Mouse (Mus musculus): ENCODE data around the gene Brinp1.

The Brinp1 gene

GRCm38 (mm10) chr4:68954322-68954901 is at the start of gene Brinp1:
Brinp1 (minus strand) TSS chr4:68954397.
- peak; percentile 67 for DNase-seq

- no peak for DNase-seq
Measured at GRCm38 (mm10) chr4:68957265-68957664, 3.1 kb upstream of the Brinp1 start.

- DNase-seq, result peak; percentile 66
Measured at GRCm38 (mm10) chr4:68955621-68956020, 1.4 kb upstream of the Brinp1 start.

- no peak for DNase-seq
Measured at GRCm38 (mm10) chr4:68953667-68954321, 403 bp downstream of the Brinp1 start.

- no peak for DNase-seq
Measured at GRCm38 (mm10) chr4:68953131-68953551, 1.1 kb downstream of the Brinp1 start.

GRCm38 (mm10) chr4:68950556-68950955 is 3.6 kb downstream of the Brinp1 start:
- peak; percentile 23 for DNase-seq

- no peak for DNase-seq
Measured at GRCm38 (mm10) chr4:68942938-68943337, 11.3 kb downstream of the Brinp1 start.

- no peak for DNase-seq
Measured at GRCm38 (mm10) chr4:68930022-68930421, 24.2 kb downstream of the Brinp1 start.

GRCm38 (mm10) chr4:68926091-68926490 is 28.1 kb downstream of the Brinp1 start:
- DNase-seq, result no peak

GRCm38 (mm10) chr4:68922944-68923343 is 31.3 kb downstream of the Brinp1 start:
- no peak for DNase-seq

- DNase-seq, result no peak
Measured at GRCm38 (mm10) chr4:68922504-68922903, 31.7 kb downstream of the Brinp1 start.

GRCm38 (mm10) chr4:68920127-68920526 is 34.1 kb downstream of the Brinp1 start:
- DNase-seq, result peak; percentile 6

GRCm38 (mm10) chr4:68910942-68911341 is 43.3 kb downstream of the Brinp1 start:
- DNase-seq, result no peak

- peak; percentile 66 for DNase-seq
Measured at GRCm38 (mm10) chr4:68906417-68907210, 47.6 kb downstream of the Brinp1 start.

- no peak for DNase-seq
Measured at GRCm38 (mm10) chr4:68890526-68890925, 63.7 kb downstream of the Brinp1 start.

GRCm38 (mm10) chr4:68886276-68886675 is 67.9 kb downstream of the Brinp1 start:
- DNase-seq, result no peak

- DNase-seq, result no peak
Measured at GRCm38 (mm10) chr4:68872028-68872427, 82.2 kb downstream of the Brinp1 start.

- no peak for DNase-seq
Measured at GRCm38 (mm10) chr4:68865135-68865767, 88.9 kb downstream of the Brinp1 start.

GRCm38 (mm10) chr4:68864668-68865067 is 89.5 kb downstream of the Brinp1 start:
- DNase-seq, result no peak

- peak; percentile 1 for DNase-seq
Measured at GRCm38 (mm10) chr4:68856868-68857267, 97.3 kb downstream of the Brinp1 start.

- DNase-seq, result no peak
Measured at GRCm38 (mm10) chr4:68849671-68850070, 104.5 kb downstream of the Brinp1 start.

- no peak for DNase-seq
Measured at GRCm38 (mm10) chr4:68846976-68847375, 107.2 kb downstream of the Brinp1 start.

GRCm38 (mm10) chr4:68845964-68846363 is 108.2 kb downstream of the Brinp1 start:
- peak; percentile 13 for DNase-seq

Data from lung, postnatal 10 days (tissue).